Mouse (Mus musculus) fat pad, adult 2 months (tissue): ENCODE data around the gene Irak1bp1.

Experiments used
- DNase-seq: peaks from one replicate; pipeline ENCODE4 v3.0.0-alpha.2; 2011; ENCODE audit warnings: low read depth, low spot score; ENCODE audit errors: extremely low read depth

Irak1bp1 gene

DNA sequence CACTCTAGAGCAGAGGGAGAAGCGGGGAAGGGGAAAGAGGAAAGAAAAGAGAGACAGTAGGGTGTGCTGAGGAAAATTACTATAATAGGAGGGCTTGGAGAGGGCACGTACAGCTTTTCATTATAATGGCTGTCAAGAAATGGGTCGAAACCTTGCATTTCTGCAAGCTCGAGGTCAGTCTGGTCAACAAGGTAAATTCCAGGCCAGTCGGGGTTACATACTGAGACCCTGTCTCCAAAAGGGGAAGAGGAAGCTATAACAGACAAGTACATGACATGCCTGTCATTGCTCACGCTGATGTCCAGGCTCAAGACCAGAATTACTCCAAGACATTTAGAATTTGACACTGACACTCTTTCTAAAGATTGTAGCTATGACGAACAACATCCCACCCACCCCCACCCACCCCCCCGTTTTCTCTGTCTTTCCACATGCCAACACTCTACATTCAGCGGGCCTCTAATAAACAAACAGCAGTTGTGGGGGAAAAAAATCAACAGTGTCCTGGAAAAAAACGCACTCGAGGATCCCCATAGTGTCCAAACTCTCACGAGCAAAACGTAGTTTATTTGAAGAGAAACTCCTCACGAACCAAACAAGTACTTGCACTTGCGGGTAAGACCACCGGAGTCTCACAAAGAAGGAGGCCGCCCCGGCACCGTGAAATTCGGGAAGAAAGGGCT is at the start of gene Irak1bp1:
Gene Irak1bp1, plus strand, starts transcription at position 534 of the 683 bp plus-strand sequence.
- no peak for DNase-seq

DNA sequence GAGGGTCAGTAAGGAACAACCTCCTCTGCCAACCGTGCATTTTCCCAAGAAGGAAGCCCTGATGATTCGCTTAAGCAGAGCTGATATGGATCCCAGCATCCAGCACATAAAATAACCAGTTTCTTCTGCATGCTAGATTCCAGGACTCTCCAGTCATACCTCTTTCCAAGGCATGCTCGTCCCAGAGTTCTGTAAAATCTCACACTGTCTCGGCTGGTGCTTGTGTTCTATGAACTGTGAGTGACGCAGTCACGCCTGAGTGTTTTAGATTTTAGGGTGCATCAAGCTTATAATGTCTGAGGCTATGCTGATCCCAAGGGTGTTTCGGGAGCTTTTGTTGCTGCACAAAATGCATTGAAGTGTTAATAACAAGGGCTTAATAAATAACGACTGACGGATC is 41.0 kb upstream of the Irak1bp1 start:
- DNase-seq, result no peak

DNA sequence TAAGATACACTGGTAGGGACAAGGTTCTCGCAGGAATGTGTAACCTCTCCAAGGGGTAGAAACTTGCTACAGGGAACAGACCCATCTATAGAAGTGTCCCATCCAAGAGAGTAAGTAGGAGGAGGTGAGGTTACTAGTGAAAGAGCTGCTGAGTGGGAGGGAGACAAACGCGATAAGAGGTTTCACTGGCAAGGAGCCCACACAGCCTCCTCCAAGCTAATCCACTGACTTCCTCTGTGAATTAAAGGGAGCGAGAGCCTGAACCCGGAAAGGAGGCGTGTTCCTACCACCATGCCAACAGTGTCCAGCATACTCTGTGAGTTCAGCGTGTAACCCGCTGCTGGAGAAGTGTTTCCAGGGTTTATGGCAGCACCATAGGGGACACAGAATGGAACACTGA is 29.0 kb upstream of the Irak1bp1 start:
- peak; percentile 7 for DNase-seq

DNA sequence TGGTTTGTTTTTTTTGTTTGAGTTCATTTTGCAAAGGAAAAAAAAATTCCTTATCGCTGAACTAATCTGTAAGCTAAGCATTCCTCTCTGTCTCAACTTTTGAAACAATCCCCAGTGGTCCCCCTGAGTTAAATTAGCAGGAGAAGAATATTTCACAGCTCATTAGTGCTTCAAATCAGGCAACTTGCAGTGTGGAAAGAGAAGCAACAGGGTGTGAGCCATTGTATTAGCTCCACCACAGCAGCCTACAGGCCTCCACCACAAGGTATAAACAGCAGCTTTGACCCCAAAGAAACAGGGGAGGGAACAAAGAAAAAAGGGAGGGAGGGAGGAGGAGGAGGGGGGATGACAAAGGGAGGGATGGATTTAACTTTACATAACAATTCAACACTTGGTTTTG is 22.2 kb upstream of the Irak1bp1 start:
- no peak for DNase-seq

DNA sequence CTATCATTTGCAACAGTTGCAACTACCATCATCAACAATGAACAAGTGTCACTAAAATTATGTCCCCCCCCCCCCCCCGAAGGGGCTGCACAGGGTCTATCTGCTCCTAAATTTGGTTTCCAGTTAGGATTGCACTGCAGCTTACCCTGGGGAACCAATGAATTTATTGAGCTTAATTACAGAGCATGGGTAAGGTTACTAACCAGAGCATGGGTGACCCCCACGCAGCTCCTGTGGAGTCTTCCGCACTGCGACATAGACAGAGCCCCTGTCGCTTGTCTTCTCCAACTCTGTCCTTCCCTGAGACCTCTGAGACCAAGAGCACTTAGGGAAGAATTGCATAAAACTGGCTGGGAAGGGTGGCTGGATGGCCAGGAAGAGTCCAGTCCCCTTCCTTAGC is 21.7 kb upstream of the Irak1bp1 start:
- DNase-seq, result no peak

DNA sequence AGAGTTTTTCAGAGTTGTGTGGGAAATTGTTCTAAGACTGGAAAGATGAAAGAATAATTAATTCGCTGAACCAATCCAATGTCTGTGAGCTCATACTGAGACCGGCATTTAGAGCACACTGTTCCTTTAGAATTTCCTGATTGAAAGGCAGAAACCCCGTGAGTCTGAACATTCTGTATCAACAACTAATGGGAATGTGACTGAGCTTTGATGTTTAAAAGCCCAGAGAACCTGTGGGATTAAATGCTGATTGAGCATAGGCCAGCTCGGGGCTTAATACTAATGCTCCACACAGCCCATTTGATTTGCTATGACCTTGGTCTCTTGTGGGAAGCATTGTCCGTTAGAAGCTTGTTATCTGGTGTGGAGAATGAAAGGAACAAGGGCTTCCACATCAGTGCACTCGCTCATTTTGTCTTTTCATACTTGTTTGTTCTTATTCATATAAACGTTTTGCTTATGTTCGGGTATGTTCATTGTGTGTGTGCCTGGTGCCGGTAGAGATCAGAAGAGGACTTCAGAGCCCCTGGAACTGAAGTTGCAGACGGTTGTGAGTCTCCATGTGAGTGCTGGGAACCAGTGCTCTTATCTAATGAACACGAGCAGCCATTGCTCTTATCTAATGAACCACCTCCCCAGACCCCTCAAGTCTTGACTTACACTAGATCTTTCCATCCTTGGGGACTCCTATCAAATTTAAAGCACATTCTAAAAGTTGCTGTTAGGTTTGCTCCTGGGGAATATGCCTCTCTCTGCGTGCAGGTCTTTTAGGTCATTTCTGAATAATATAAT is 17.0 kb upstream of the Irak1bp1 start:
- DNase-seq, result no peak

DNA sequence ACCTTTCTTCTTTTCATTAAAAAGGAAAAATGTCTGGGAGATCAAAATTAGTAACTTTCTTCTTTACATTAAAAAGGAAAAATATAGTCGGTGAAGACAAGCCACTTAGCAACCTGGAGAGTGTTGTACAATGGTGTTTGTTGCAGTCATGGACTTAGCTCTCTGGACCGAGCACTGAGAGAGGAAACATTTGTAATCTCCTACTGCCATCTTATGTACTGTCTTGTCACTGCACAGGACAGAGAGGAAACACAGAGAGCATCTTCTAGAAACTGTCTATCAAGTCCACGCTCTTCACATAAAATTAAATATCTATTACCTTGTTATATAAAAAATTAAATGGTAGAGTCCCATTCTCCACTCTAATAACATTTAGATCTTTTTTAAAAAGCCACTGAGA is 14.8 kb upstream of the Irak1bp1 start:
- no peak for DNase-seq

DNA sequence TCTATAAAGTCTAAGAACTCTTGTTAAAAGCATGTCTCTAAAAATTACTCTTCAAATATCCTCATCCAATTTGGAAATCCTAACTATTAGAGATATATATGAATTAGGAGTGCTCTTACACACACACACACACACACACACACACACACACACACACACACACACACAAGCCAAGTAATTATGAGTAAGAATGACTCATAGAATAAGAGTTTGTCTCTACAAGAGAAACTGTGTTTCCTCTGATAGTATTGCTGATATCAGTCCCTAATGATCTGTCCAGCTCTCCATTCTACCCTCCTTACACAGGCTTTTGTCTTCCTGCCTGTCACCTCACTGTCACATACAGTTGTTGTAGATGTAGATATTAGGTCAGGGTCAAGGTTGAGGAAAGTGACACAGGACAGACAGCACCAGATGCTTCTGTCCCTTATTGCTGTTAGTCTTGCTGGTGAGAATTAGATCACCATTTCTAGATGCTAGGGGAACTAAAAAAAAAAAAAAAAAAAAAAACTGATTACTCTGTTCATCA is 14.0 kb upstream of the Irak1bp1 start:
- DNase-seq, result no peak

DNA sequence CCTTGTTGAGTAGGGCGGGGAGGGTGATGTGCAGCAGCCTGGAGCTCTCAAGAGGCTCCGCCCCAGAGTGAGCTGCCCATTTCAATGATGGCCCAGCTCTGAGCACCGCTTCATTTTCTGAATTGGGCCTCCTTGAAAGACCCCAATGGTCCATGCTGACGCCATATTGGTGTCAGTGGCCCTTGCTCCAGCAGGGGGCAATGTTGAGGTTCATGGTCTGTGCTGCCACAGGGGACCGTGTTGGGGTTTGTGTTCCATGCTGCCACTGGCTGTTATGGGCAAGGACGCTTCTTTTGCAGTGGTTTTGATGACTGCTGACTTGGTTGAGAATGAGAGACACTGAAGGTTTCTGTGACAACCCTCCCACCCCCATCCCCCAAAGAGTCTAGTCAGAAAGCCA is 2.9 kb upstream of the Irak1bp1 start:
- no peak for DNase-seq

DNA sequence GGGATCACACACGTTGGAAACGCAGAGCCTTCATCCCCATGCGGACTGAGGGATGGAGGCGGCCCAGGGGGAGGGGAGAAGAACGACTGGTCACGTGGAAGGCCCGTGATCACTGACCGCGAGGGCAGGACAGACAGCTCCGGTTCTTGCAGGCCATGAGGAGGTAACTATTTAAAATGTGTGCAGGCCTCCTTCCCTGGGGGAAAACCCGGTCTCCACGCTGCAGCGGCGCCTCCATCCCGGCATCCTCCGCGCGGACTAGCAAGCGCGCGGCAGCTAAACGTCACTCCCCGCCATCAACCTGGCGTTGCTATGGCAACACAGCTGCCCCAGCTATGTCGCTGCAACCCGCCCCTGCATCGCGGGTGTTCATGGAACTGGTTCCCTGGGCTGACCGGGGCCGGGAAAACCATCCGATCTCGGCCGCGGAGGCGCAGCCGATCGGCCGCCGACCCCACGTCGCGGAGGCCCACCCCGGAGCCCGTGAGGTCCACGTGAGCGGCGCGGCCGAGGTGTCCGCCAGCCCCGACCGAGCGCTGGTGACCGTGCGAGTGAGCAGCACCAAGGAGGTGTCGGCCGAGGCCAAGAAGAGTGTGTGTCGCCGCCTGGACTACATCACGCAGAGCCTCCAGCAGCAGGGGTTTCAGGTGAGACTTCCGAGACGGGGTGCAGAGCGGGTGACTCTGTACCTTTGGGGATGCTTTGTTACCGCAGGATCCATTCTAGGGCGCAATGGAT is 522 bp downstream of the Irak1bp1 start:
- DNase-seq, result no peak

DNA sequence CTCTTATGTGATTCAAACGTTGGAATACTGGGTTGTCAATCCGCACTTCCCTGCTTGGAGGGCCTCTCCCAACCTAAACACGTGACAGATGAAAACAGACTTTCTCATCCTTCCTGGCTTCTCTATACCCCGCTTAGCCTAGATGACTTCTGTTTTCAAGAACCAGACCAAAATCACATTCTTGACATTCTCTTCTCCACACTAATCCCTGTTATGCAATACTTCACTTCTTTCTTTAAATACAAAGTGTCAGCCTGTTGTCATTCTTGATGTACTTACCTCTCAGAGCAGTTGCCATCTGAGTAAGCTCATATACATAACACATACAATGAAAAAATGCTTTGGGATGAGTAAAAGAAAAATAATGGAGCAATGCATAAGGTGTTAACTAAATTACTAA is 2.6 kb downstream of the Irak1bp1 start:
- no peak for DNase-seq

DNA sequence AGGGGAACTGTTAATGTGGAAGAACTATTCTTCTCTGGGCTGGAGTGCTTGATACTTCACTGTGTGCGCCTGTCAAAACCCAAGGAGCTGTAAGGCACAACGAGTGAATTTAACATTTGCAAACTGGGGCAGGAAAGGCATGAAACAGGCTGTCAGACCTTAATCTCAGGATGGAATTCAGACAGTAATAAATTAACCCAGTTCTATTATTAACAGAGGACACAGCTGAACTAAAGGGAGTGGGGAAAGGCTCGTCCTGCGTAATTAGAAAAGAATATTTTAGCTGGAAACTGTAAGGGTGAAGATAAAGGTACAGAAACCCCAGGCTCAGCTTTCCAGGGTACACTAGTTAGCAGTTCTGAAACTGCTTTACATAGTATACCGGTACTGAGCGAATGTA is 6.6 kb downstream of the Irak1bp1 start:
- no peak for DNase-seq

DNA sequence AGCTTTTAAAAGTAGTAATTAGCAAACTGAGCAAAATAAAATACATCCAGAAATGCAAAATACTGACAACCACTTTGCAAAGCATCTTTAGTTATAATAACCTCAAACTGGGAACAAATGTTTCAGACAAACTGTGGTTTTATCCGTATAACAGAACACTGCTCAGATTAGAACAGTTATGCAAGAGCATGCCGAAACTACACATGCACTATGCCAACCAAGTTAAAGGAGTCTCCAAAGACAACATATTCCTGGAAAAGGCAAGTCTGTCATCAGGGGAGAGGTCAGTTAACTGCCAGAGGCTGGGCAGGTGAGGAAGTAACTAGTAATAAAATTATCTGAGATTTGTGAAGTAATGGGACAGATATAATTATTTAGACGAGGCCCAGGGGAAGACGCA is 13.3 kb downstream of the Irak1bp1 start:
- DNase-seq, result peak; percentile 80

DNA sequence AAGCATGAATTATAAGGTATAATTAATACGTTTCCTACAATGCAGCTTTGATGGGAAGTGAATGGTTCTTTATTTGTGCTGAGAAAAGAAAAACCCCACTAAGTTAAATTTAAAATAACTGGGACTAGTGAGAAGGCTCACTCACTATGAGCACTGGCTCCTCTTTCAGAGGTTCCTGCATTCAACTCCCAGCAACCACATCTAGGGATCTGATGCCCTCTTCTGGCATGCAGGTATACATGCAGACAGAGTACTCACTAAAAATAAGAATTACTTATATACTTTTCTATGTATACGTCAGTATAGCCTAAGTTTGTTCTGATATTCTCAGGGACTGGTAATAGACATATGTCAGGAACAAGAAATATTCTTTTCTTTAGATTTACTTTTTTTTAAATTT is 24.7 kb downstream of the Irak1bp1 start:
- DNase-seq, result no peak

DNA sequence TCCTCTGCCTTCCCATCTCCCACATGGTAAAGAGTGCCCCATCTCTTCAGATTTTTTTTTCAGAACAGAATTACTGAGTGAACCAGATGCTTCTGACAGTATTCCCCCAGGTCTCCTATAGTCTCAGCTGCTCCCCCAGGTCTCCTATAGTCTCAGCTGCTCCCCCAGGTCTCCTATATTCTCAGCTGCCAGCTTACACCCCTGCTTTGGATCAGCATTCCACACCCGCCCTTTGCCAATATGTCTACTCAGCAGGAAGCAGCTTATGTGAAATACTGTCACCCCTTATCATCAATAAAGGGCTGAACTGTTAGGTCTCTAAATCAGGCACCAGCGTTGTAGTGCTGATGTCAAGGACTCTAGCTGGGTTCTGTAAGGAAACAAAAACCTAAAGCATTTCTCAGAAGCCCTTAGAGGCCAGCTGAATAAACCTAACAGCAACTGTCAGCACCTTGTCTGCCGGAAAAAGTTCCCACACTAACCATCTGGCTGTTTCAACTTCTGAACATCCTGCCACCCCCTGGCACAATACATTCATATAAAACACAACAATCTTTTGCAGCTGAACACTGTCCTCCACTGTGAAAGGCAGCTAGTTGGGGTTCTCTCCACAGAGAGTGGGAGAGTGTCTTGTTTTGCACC is 25.8 kb downstream of the Irak1bp1 start:
- no peak for DNase-seq

DNA sequence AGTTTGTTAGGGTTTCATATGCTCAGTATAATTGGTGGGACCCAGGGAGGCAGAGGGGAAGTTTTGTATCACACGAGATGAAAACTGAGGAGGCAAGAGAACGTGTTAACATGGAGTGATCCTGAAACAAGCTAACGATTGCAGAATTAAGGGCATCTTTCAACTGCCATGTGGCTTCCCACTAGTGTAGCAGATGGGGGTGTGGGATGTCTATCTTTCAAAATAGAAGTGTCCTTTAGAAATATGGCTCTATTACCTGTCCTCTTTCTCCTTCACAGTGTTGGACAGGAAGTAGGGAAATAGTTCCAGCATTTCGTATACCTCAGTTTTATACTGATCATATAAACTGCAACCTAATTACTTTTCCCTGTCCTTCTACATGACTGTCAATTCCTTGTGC is 26.9 kb downstream of the Irak1bp1 start:
- DNase-seq, result no peak

DNA sequence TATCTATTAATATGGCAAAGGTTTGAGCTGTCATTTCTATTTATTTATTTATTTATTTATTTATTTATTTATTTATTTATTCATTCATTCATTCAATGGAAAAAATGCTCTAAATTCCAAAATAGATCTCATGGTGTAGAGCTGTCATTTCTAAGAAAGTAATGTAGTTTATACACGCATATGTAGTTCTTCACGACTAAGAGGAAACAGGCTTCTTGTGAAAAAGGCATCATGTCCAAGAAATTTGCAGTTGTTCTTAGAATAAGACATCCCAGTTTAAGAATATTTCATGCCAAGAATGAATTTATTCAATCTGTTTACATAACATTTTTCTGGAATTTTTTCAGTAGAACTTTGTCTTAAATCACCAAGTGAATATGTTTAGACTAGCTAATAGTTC is 31.5 kb downstream of the Irak1bp1 start:
- no peak for DNase-seq

DNA sequence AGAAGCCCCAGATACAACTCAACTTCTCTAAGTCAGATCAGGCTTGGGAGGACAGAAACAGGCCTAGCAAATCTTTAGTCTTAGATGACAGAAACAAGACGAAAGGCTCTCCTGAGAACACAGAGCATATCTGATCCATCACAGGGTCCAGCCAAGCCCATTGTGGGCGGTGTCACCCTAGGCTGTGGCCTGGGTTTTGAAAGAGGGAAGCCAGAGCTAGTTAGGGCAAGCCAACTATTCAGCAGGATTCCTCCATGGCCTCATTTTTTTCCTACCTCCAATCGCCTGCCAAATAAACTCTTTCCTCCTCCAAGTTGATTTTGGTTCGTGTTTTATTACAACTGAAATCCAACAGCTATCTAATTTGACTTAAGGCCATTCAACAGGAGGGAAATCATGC is 32.0 kb downstream of the Irak1bp1 start:
- DNase-seq, result peak; percentile 81

DNA sequence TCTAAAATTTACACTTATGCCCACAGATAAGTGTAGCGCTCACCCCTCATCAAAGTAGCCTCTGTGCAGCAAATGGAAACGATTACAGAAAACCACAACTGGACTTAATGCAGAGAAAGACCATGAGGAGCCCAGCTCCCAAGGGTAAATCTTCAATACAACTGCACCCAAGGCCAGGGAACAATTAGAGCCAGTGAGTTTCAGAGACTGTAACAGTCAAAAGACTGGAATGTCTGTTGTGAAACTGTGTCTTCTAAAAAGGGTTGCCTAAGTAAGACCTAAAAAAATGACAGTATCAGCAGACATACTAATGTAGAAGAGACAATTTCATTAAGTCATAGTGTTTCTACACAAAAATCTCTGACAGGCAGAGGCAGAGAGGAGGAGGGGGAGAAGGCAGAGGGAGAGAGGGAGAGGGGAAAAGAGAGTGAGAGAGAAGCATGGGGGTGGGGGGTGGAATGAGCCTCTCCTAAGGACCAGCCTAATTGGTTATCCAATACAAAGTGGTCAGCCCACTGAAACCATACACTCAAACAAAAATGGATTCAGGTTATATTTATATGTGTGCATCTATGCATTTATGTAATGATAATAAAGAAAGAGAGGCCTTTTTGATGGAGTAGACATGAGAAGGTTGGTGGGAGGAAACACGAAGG is 32.6 kb downstream of the Irak1bp1 start:
- peak; percentile 42 for DNase-seq

DNA sequence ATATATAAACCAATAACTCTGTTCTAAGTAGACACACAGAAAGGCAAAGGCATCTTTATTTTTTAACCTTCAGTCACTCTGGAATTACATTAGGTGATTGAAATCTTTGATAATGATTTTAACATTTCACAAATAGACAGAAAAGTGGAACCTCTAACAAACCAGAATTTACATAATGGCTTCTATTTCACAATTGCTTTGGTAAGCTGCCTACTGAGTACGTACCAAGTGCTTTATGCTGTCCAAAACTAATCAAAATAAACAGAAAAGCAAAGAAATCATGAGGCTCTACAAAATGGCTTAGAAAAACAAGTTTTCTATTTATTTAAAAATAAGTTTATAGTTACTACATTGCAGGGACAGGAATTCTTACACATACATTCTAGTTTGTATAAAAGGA is 36.8 kb downstream of the Irak1bp1 start:
- no peak for DNase-seq

DNA sequence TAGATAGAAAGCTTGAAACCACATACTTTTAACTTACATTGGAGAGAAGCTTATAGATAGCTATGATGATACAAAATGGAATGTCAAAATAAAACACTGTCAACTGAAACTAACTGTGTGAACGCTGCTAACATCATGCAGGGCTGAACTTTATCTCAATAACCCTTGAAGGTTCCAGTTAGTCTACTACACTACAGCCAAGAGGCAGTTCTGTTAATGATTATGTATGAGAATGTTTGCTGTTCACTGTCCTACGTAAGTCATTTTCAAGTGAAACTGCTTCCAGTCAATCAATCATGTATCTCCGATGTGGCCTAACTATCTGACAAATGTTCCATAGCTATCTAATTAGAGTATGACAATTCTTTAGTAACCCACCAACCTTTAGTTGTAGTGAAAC is 38.4 kb downstream of the Irak1bp1 start:
- DNase-seq, result no peak
